Mouse (Mus musculus) megakaryocyte, embryonic 14.5 days (primary cell): ENCODE results near the gene Ermp1.

Source experiments
- FLI1 ChIP-seq: IDR thresholded peaks from 2 replicates; pipeline ENCODE4 v1.6.1; 2012; ENCODE audit warnings: low read length, inconsistent platforms, mixed read lengths
- GATA1 ChIP-seq: IDR thresholded peaks from 3 replicates; pipeline ENCODE4 v1.6.1; 2012; ENCODE audit warnings: mixed read lengths, low read length, inconsistent platforms, borderline replicate concordance

GRCm38 (mm10) chr19:29647651-29648549 is at the start of gene Ermp1:
- TF ChIP-seq GATA1 (no peak), FLI1 (no peak)
